Mouse (Mus musculus): ENCODE measurements around the gene Gm20388.

DNA sequence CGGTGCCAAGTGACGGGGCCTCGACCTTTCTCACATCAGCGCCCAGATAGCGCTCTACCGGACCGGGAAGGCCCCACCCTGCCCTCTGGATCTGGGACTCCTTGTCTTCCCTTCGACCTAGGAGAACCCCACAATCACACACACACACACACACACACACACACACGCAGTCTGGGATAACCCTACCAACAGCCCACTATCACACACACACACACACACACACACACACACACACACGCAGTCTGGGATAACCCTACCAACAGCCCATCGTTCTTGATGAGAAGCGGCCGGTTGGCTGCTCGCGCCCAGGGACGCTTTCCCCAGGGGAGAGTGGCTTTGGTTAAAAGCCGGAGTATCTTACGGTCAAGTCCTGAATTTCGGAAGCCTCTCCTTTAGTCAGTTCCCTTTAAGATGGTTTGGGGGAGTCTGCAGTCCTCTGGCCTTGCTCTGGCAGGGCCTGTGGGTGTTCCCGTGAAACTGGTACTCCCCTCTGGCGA lies 3422.5 kb downstream of the Gm20388 start:
- no peak for TF ChIP-seq EP300 (IDR thresholded peaks at IDR 0.05; ENCODE audit: insufficient read depth, low read depth, low read length)
- no peak for TF ChIP-seq POLR2A (IDR thresholded peaks at IDR 0.05; ENCODE audit: insufficient read depth, low read length)
- TF ChIP-seq CTCF (IDR thresholded peaks at IDR 0.05; ENCODE audit: low read depth, low read length), result no peak

Measured in ES-Bruce4 (cell line).